Mouse (Mus musculus) right cerebral cortex, postnatal 25 days (tissue): ENCODE data around the gene Olfr1238.

Experiments used
- DNase-seq: peaks from one replicate; pipeline ENCODE4 v3.0.0; 2022

The Olfr1238 gene

GRCm38 (mm10) chr2:89409576-89409975 lies at the start of gene Olfr1238:
Gene Olfr1238 (minus strand): TSS chr2:89409676.
- no peak for DNase-seq

GRCm38 (mm10) chr2:89442900-89443299 lies 33.4 kb upstream of the Olfr1238 start, which contains the start of gene Olfr1240:
Gene Olfr1240 (minus strand): TSS chr2:89443000.
- no peak for DNase-seq

DNA sequence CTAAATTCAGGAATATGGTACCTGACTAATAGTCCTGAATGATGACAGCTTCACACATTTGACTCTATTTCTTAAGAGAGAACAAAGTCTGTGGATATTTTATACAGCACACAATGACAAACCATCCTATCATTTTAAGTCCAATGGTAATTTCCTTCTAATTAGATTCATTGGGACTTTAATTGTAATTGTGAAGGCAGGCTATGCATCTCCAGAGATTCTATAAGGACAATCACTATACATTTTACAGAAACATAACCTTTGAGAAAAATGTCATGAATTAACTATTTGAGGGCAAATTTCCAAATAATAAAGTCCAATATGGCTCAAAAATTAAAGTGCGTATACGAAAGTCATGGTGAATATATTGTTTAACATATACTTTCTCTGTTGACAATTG lies 10.8 kb upstream of the Olfr1238 start, which contains the start of gene Olfr1239:
TSS of gene Olfr1239 (minus strand) at position 101 of the 400 bp plus-strand sequence.
- no peak for DNase-seq

- DNase-seq = no peak
These were observed 5.1 kb upstream of the Olfr1238 start for GRCm38 (mm10) chr2:89414557-89414956.

GRCm38 (mm10) chr2:89400882-89401281 lies 8.6 kb downstream of the Olfr1238 start:
- DNase-seq = no peak

- DNase-seq = no peak
These were observed 44.7 kb downstream of the Olfr1238 start, which contains the start of gene Olfr1234 for GRCm38 (mm10) chr2:89364765-89365164. Gene Olfr1234 (minus strand): TSS chr2:89364865.
